Mouse (Mus musculus) Muller cell, postnatal 12 days (primary cell): ENCODE data around the gene Sppl3.

Experiments used
- DNase-seq: peaks from one replicate; pipeline ENCODE4 v3.0.0-alpha.2; 2015; ENCODE audit errors: inconsistent ontology term

The Sppl3 gene

GRCm38 (mm10) chr5:115125211-115125871, 114.4 kb downstream of the Sppl3 start:
- DNase-seq, result peak; percentile 81

DNA sequence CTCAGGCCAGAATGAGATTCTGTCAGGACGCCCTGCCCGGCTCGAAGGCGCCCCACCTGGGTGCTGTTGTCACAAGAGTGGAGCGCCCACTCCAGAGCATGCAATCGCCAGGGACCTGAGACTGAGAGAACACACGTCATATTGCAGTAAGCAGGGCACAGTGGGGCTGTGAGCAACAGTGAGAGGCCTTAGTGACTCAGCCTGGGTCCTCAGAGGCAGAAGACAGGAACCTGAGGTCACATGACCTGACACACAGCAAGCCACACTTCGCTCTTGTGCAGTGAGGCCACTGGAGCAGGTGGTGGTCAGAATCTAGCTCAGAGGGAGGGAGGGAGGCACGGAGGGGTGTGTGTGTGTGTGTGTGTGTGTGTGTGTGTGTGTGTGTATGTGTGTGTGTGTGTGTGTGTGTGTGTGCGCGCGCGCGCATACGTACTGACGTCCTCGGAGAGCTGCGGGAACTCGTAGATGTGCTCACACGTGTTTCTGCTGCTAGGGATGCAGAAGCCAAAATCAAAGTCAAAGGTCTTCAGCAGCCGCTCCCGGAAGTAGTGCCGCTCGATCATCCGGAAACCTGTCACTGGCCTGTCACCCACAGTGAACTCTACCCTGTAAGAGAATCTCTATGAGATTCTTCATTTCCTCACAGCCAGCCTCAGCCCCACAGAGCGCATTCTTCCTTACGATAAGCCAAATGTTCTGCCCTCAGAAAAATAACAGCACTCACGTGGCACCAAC, 115.8 kb downstream of the Sppl3 start:
- no peak for DNase-seq

DNA sequence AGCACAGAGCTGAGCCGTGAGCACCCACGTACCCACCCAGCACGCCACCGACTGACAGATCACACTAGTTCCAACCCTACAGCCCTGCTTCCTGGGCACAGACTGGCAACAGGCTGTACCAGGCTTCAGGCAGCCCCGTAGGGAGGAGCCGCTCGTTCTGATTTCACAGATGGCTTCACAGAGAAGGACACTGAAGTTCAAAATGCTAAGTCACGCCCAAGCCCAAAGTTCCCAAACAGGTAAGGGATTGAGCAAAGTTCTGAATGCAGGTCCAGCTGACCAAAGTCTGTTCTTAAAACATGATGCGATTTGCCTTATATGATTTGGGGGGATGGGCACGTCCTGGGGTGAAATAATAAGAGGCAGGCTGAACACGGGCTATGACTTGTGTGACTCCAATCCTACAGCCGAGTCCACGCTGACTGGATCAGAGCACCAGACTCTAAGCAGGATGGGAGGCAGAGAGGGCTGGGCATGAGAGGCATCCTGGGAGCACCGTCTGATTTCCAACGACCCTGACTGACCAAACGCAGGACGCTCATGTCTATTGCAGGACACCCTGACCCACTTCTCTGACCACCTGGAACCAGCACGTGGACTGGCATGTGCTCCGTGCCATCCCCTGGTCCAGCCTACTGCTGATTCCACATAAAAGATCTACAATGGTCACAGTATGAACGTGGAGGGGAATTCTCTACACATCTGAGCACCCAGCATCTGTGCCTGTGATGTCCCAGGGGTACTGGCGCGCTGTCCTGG, 116.7 kb downstream of the Sppl3 start:
- no peak for DNase-seq

DNA sequence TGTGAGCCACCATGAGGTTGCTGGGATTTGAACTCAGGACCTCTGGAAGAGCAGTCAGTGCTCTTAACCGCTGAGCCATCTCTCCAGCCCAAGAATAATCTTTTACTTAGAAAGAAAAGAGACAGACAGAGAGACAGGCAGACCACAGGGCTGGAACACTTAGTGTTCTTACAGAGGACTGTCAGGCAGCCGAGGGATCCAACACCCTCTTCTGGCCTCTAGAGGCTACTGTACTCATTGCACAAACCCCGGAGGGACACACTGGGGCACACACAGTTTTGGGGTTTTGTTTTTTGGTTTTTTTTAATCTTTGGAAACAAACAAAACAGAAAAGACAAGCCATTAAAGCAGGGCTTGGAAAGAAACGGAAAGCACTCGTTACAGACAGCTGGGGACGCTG, 118.4 kb downstream of the Sppl3 start:
- no peak for DNase-seq

DNA sequence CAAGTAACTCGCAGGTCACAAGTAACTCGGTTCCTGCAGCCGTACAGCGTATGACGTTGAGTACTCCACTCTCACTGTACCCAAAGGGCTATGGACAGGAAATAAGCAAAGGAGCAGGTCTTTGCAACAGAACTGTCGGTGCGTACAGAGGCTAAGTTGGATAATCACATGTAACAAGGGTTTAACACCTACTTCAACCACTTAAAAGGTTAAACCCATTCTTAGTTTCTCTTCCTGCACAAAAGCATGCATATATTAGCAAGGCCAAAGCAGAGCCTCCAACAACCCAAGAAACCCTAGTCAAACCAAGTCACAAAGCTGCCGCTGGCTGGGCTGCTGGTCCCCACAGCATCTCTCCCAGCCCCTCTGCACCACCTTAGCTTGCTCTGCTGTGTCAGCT, 121.5 kb downstream of the Sppl3 start:
- DNase-seq, result no peak

GRCm38 (mm10) chr5:115133358-115134066, 122.6 kb downstream of the Sppl3 start:
- DNase-seq, result no peak

- DNase-seq, result peak; percentile 95
These were observed 123.6 kb downstream of the Sppl3 start, which contains the start of gene Unc119b for GRCm38 (mm10) chr5:115134234-115135165. Gene Unc119b, minus strand, starts transcription at chr5:115134975.

DNA sequence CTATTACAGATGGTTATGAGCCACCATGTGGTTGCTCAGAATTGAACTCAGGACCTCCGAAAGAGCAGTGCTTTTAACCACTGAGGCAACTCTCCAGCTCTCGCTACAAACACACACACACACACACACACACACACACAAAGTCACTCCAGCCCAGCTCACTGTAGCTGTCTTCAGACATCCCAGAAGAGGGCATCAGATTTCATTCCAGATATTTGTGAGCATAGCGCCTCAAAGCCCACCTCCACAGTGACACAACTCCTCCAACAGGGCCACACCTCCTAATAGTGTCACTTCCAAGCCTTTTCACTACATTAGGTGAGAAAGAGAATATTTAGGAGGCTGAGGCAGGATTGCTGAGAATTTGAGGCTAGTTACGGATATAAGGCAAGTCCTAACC, 128.2 kb downstream of the Sppl3 start:
- no peak for DNase-seq

DNA sequence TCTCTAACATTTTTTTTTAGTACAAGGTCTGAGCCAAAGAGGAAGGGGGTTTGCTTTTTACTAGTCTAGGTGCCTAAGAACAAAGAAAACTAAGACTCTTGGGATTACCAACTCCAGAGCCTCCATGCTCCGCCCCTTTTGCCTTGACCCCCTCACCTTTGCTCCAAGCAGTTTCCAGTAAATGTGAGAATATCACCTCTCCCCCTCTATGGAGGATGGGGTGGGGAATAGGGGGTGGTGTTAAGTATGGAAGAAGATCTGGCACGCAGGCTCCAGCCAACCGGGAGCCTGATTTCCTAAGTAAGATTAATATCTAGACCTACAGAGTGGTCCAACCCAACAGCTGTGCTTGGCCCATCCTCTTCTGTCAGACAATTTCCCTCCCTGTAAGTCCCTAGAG, 129.8 kb downstream of the Sppl3 start:
- no peak for DNase-seq

GRCm38 (mm10) chr5:115142166-115142697, 131.3 kb downstream of the Sppl3 start:
- DNase-seq, result no peak

DNA sequence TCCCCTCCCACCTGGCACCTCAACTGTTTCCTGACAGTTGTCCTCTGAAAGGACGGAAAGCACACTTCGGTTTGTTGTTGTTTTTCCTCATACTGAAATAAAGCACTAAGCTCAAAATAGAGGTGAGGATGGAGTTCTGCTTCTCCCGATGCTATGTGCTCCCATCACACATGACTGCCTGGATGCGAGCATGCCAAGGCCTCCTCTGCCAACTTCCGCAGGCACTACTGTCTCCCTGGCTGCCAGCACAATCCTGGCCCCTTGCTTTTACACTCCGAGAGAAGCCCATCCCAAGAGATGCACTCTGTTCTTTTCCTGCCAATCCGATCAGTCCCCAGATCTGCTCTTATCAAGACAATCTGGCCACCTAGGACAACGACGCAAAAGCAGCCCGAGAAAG, 132.6 kb downstream of the Sppl3 start:
- no peak for DNase-seq

- no peak for DNase-seq
These were observed 133.5 kb downstream of the Sppl3 start for GRCm38 (mm10) chr5:115144471-115144870.

- DNase-seq, result no peak
These were observed 134.5 kb downstream of the Sppl3 start for GRCm38 (mm10) chr5:115145253-115145968.

- no peak for DNase-seq
These were observed 135.2 kb downstream of the Sppl3 start for GRCm38 (mm10) chr5:115145976-115146746.

DNA sequence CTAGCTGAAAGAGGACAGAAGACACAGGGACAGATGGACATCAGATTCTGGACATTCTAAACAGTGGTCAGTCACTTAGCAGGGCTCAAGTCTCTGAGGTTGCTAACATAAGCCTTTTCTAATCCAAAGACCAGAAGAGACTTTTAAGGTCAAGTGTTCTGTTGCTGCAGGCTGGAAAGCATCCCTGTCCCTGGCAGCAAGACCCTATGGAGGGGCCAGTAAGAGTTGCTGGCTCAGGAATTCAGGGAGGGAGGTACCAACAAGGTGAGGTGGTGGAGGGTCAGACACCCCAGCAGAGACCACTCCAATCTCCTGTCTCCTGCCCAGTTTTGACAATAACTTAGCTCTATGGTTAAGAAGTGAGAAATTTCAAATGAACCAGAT, 135.8 kb downstream of the Sppl3 start:
- DNase-seq, result no peak

GRCm38 (mm10) chr5:115147388-115147787, 136.5 kb downstream of the Sppl3 start:
- no peak for DNase-seq

DNA sequence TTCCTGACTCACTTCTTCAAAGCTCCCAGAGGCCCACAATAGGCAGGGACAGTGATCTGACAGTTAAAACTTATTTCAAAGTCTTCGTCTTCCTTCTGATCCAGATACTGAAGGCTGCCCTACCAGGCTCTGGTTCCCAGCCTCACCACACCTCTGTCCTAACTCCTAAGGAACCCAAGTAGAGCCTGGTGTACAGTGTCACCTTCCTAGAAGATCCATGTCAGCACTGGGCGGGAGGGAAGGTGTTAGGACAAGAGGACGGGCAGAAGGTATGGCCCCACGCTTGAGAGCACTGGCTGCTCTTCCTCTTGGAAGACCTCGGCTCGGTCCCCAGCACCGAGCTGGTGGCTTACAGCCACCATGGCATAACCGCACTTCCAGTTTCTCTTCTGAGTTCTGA, 137.4 kb downstream of the Sppl3 start:
- no peak for DNase-seq
